Mouse (Mus musculus): Measurements from ENCODE around the gene Rpl3.

The Rpl3 gene

GRCm38 (mm10) chr15:80034913-80035312 is 56.8 kb downstream of the Rpl3 start:
- DNase-seq (ENCODE audit: low spot score): no peak

- DNase-seq (ENCODE audit: low spot score): no peak
These were observed 57.3 kb downstream of the Rpl3 start for GRCm38 (mm10) chr15:80034366-80034765.

GRCm38 (mm10) chr15:80031133-80031532 is 60.5 kb downstream of the Rpl3 start:
- DNase-seq (ENCODE audit: low spot score): no peak

- no peak for DNase-seq (ENCODE audit: low spot score)
These were observed 61.3 kb downstream of the Rpl3 start for GRCm38 (mm10) chr15:80030399-80030798.

- no peak for DNase-seq (ENCODE audit: low spot score)
These were observed 62.8 kb downstream of the Rpl3 start for GRCm38 (mm10) chr15:80028862-80029261.

Data from ovary, postnatal 36 days (tissue).